Mouse (Mus musculus) lung, postnatal 0 days (tissue): ENCODE results near the gene Fbxw7. TPM values are rescaled to one million over a fixed set of nuclear protein-coding genes. Genes with fewer than 3 reads are reported as not detected.

ENCODE experiments used
- ATAC-seq: fragments of 200-750 bp; cut with Nextera tagmentation; 2 replicates; pipeline ENCODE4 v1.8.0; 2017; ENCODE audit warnings: moderate library complexity
- DNase-seq: peaks from one replicate; pipeline ENCODE4 v3.0.0-alpha.2; 2016; ENCODE audit warnings: low spot score
- H3K27ac ChIP-seq: fragments of 300-500 bp; sonication (generic); 2 replicates; pipeline ENCODE4 v1.5.1; 2014; ENCODE audit warnings: antibody characterized with exemption, mild to moderate bottlenecking, low read length, mixed read lengths
- H3K27me3 ChIP-seq: fragments of 300-500 bp; sonication (generic); replicated peaks from 2 replicates; pipeline ENCODE4 v1.6.1; 2014; ENCODE audit warnings: low read length, mixed read lengths; ENCODE audit not compliant: insufficient read depth
- H3K36me3 ChIP-seq: fragments of 300-500 bp; sonication (generic); 2 replicates; pipeline ENCODE4 v1.6.1; 2014; ENCODE audit warnings: low read length, mixed read lengths; ENCODE audit not compliant: insufficient read depth
- H3K4me1 ChIP-seq: fragments of 300-500 bp; sonication (generic); 2 replicates; pipeline ENCODE4 v1.6.1; 2014; ENCODE audit warnings: antibody characterized with exemption, low read depth, low read length, mixed read lengths; ENCODE audit not compliant: insufficient read depth
- H3K4me2 ChIP-seq: fragments of 300-500 bp; sonication (generic); replicated peaks from 2 replicates; pipeline ENCODE4 v1.6.1; 2014; ENCODE audit warnings: low read depth, mild to moderate bottlenecking, low read length, moderate library complexity, mixed read lengths
- H3K4me3 ChIP-seq: fragments of 300-500 bp; sonication (generic); 2 replicates; pipeline ENCODE4 v1.5.1; 2014; ENCODE audit warnings: low read depth, low read length
- H3K9ac ChIP-seq: fragments of 300-500 bp; sonication (generic); replicated peaks from 2 replicates; pipeline ENCODE4 v1.6.1; 2014; ENCODE audit warnings: low read depth, mild to moderate bottlenecking
- H3K9me3 ChIP-seq: fragments of 300-500 bp; sonication (generic); 2 replicates; pipeline ENCODE4 v1.6.1; 2016; ENCODE audit warnings: low read length, mixed read lengths
- CTCF ChIP-seq: IDR thresholded peaks from 2 replicates; pipeline ENCODE4 v1.5.1; 2016; ENCODE audit warnings: antibody characterized with exemption, mild to moderate bottlenecking
- EP300 ChIP-seq: IDR thresholded peaks from 2 replicates; pipeline ENCODE4 v1.6.1; 2016; ENCODE audit warnings: antibody characterized with exemption, mild to moderate bottlenecking, control low read depth
- WGBS: fragments of 180-500 bp; shearing (Covaris S2); extraction: QIAGEN DNeasy Blood & Tissue Kit; methylation state at CpG from one replicate; pipeline ENCODE4 v1.1.7; 2014; 5-methylcytosine and 5-hydroxymethylcytosine counted together
- polyA plus RNA-seq: library from polyadenylated mRNA; unstranded; fragments of >200 nt; fragmentation: Nextera tagmentation; extraction: Ambion mirVana; gene quantifications from 2 replicates; pipeline ENCODE4 v1.2.1, GENCODE M21; 2015

Gene Fbxw7
- polyA plus RNA-seq = 8.2 and 8.6 TPM in 2 replicates

DNA sequence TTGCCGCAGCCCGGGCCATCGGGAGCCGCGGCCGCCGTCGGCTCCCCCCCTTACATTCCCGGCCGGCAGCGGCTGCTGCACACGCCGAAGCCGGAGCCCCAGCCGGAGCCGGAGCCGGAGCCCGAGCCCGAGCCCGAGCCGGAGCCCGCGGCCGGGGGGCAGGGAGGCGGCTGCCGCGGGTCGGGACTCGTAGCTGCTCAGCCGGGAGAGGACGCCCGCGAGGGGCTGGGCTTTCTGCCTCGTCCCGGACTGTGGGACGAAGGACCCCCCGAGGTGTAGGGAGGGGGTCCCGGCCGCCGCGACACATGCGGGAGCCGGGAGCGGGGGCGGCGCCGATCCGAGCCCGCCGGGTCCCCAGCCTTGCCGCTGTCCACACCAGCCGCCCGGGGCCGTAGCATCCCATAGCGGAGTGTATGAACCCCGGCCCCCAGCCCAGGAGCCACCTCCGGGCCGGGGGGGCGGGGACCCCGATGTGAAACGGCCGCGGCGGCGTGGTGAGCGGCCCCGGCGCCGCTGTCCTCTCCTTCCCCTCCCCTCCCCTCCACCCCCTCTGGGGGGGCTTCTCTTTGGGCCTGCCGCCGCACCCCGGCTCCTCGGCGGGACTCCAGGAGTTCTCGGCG, at the start of gene Fbxw7:
Fbxw7 (plus strand) TSS at position 507 of the 620 bp plus-strand sequence.
- Histone ChIP-seq H3K27me3 (no peaks in the 10 kb centered on the region), H3K4me3 (peak within 1 kb of the TSS; percentile 96), H3K9me3 (no peaks in the 10 kb centered on the region), H3K4me1 (peaks cover 6% of the 10 kb centered on the region; the same call in 1 of the 2 replicates), H3K27ac (peak within 1 kb of the TSS; percentile 95), H3K4me2 (peak within 1 kb of the TSS; percentile 99), H3K36me3 (no peaks in the 10 kb centered on the region), H3K9ac (peak within 1 kb of the TSS; percentile 68)
- WGBS = under 1% methylated on average over 47 of the region's 76 CpGs
- TF ChIP-seq CTCF (no peak), EP300 (no peak)
- ATAC-seq = peak; percentile 56
- DNase-seq = peak; percentile 32

GRCm38 (mm10) chr3:84768940-84769339, 46.1 kb upstream of the Fbxw7 start:
- H3K27ac ChIP-seq = no peak overlapping the region
- no peaks in the 10 kb centered on the region for H3K4me1 ChIP-seq
- no peaks in the 10 kb centered on the region for H3K9me3 ChIP-seq
- no peaks in the 10 kb centered on the region for H3K36me3 ChIP-seq
- ATAC-seq = no peak
- H3K9ac ChIP-seq = no peak overlapping the region
- no peak overlapping the region for H3K4me2 ChIP-seq
- no peaks in the 10 kb centered on the region for H3K27me3 ChIP-seq
- WGBS = 93% methylated on average over 4 of the region's 4 CpGs
- TF ChIP-seq CTCF = no peak
- DNase-seq = no peak
- no peak overlapping the region for H3K4me3 ChIP-seq

DNA sequence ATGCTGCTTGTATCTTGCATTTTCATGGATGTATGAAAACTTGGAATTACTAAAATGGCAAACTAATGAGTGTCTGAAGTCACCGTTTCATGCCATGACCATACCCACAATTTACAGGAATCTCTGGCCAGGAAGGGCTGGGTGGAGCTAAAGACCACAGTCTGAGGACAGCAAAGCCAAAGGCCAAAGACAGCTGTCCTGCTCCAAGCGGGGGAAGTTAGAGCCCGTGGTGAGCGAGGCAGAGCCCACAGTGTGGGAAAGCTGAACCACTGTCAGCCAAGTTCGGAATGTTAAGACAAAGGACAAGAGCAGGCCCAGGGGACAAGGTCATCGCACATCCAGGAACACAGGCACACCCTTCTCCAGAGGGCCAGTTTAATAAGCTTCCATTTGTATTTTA, 45.7 kb upstream of the Fbxw7 start:
- Histone ChIP-seq H3K27me3 (no peaks in the 10 kb centered on the region), H3K4me1 (no peaks in the 10 kb centered on the region), H3K9ac (no peak overlapping the region), H3K4me3 (no peak overlapping the region), H3K27ac (no peak overlapping the region), H3K4me2 (no peak overlapping the region), H3K36me3 (no peaks in the 10 kb centered on the region), H3K9me3 (no peaks in the 10 kb centered on the region)
- DNase-seq (no peak), ATAC-seq (no peak)
- WGBS = 76% methylated on average over 6 of the region's 6 CpGs
- no peak for TF ChIP-seq CTCF
- TF ChIP-seq EP300 = no peak

GRCm38 (mm10) chr3:84770518-84770917, 44.5 kb upstream of the Fbxw7 start:
- Histone ChIP-seq H3K9ac (no peak overlapping the region), H3K27ac (no peak overlapping the region), H3K4me1 (0 out of 2 replicates have a peak, but pooled peaks cover under 1% of the 10 kb centered on the region), H3K9me3 (no peaks in the 10 kb centered on the region), H3K4me2 (no peak overlapping the region), H3K27me3 (no peaks in the 10 kb centered on the region), H3K4me3 (no peak overlapping the region), H3K36me3 (no peaks in the 10 kb centered on the region)
- no peak for TF ChIP-seq EP300
- TF ChIP-seq CTCF = no peak
- no peak for DNase-seq
- ATAC-seq = no peak
- WGBS = 78% methylated on average over 6 of the region's 6 CpGs

DNA sequence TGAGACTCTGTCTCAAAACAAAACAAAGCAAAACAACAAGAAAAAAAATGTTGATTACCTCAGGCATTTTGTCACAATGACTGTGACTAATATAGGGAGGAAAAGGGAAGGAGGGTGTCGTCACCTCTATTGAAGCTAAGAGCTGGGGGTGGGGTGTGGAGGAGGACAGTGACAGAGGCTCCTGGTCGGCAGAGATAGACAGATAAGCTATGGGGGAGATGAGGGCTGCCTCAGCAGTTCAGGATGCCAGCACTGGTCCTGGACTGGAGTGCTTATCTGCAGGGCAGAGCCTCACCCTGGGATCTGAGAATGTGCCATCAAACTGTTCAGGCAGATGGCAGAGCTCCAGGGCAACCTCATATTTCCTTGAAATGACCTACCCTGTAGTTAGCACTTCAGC, 43.1 kb upstream of the Fbxw7 start:
- TF ChIP-seq CTCF (no peak), EP300 (no peak)

DNA sequence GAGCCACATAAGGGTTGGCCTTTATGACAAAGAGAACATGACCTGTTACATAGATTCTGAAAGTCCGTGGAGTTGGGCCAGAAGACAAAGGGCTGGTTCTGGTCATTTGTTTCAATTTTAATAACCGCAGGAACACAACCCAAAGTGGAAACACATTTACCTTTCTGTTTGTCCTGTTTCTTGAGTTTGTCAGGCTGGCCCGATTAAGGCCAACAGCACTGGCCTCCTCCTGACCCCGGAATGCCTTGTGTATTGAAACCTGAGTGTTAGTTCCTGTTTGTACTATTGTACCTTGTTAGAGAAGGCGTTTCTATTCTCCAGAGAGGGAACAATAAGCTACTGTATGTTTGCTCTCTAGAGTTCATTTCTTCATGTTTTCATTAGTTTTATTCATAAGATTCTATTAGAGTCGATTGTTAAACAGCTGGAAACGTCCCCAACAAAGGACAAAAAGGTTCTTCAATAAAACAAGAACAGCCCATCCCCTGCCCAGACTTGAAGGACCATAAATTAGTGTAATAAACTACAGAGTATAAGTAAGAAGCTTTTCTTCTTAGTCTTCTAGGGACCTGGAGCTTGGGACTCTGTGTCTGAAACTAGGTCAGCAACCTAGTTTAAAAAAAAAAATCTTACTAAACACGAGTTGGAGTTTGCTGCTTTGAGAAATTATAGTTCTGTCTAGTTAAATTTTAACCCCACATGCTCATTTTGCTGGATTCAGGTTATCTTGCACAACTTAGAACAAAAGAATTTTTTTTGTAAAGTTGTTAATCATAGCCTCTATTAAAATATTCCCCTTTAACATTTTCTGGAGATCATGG, 40.6 kb upstream of the Fbxw7 start:
- H3K4me1 ChIP-seq = 0 out of 2 replicates have a peak, but pooled peaks cover 5% of the 10 kb centered on the region
- H3K9ac ChIP-seq = no peak overlapping the region
- no peaks in the 10 kb centered on the region for H3K36me3 ChIP-seq
- 38% methylated on average over 8 of the region's 8 CpGs for WGBS
- no peak overlapping the region for H3K4me3 ChIP-seq
- ATAC-seq = no peak
- no peak overlapping the region for H3K4me2 ChIP-seq
- peak; percentile 19 for DNase-seq
- TF ChIP-seq EP300 (no peak), CTCF (no peak)
- no peaks in the 10 kb centered on the region for H3K27me3 ChIP-seq
- no peak overlapping the region for H3K27ac ChIP-seq
- no peaks in the 10 kb centered on the region for H3K9me3 ChIP-seq

More for the DNA sequence above, 43.1 kb upstream of the Fbxw7 start:
- Histone ChIP-seq H3K36me3 (no peaks in the 10 kb centered on the region), H3K4me3 (no peak overlapping the region), H3K9me3 (no peaks in the 10 kb centered on the region), H3K4me2 (no peak overlapping the region), H3K4me1 (0 out of 2 replicates have a peak, but pooled peaks cover 5% of the 10 kb centered on the region), H3K27ac (no peak overlapping the region), H3K27me3 (no peaks in the 10 kb centered on the region), H3K9ac (no peak overlapping the region)
- ATAC-seq (peak; percentile 30; the same call in 1 of the 2 replicates), DNase-seq (peak; percentile 27)
- 26% methylated on average over 2 of the region's 2 CpGs for WGBS
